Mouse (Mus musculus) ovary, adult 18-20 months (tissue): ENCODE results near the gene St8sia1.

ENCODE experiments used
- DNase-seq: peaks from one replicate; pipeline ENCODE4 v3.0.0; 2022; ENCODE audit warnings: low spot score, mixed read lengths

St8sia1 gene

DNA sequence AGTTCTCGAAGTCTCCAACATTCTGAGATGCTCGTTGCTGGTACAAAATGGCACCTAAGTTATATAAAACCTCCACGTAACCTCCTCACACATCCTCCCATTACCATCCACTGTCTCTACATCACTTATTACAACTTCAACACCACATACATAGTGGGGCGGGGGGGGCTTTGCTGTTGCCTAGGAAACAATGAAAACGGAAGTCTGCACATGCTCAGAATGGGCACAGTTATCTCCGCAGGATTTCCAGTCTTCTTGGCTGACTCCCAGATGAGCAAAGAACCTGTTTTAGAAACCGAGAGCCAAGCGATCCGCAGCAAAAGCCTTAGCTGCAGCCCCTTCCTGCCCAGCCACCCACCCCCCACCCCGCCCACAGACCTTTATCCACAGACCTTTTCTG lies 174.5 kb downstream of the St8sia1 start:
- no peak for DNase-seq

DNA sequence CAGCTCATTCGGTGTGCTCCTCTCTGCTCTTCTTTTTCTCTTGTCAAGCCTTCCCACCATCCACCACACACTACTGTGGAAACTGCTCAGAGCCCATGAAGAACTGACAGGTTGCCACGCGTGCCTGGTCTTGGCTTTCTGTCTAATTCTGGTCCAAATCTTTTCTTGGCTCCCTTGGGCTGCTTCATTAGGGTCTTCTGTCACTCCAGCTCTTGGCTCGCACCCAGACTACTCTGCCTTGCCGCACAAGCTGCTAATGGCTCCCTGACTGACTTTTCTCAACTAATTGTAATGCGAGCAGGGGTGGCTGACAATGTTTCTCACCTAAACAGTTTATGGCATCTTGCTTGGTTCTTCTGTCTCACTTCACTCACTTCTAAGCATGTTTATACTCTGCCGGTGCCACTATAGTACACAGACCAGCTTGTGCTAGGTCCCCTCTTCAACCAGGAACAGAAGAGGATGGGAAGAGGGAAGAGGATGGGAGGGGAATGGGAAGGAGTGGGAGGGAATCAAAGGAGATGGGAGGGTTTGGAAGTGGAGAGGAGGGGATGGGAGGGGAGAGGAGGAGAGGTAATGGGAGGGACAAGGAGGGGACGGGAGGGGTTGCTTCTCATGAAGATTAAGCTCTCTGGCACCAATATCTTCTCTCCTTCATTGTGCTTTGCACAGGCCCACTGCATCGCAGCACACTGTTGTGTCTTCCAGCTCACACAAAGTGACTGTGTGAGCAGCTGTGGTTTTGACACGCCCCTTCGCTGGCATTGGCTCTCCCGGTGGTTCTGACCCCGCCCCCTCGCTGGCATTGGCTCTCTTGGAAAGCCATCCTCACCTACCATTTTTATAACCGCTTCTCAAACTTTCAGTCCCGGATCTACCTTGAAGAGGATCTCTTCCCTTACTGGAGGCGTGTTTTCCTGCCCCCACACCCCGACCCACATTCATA lies 175.9 kb downstream of the St8sia1 start:
- no peak for DNase-seq

DNA sequence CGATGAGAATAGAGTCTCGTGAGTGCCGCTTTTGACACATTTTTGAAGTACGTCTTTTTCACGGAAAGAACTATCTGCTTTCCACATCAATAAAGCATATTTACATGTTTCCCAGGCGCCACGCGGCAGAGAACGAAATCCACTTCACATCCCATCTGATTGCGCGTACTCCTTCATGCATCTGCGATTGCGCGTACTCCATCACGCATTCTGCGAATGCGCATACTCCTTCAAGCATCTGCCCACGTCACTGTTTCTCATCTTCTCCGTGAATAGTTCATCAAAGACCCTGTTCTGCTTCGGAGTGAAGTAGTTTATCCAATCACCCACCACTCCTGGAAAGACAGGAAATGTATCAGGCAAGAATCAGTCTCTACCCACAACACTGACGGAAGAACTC lies 178.1 kb downstream of the St8sia1 start:
- no peak for DNase-seq

DNA sequence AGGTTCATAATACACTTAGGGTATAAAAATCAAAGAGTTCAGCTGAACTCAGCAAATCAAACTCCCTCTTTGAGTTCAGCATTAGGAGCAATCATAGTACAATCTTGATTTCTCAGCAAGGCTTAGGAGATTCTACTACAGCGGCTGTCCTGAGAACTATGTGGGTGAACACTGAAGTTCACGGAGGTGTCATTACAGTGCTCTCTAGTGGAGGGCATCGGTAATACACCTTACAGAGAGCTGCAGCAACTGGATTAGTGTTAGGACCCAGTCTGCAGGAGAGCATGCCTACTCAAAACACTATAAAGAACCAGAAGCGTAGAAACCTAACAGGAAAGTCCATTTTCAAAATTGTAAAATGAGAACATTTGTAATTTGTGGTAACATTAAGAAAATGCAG lies 178.9 kb downstream of the St8sia1 start:
- no peak for DNase-seq

DNA sequence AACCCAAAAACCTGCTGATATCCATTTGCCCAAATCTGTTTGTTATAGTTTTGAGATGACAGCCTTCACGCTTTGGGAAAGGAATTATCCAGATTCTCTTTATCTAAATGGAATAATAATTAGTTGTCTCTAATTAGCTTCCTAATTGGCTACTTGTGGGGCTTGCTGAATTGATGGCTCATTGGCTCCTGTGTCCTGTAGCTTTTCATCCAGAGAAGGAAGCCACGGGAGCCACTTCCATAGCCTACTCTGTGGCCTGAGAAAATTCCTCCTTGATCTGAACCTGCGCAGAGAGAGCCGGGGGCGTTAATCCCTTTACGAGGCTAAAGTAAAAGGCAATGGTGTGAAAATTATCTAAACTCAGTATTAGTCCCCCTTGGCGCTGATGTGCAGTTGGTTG lies 183.0 kb downstream of the St8sia1 start:
- DNase-seq: no peak

DNA sequence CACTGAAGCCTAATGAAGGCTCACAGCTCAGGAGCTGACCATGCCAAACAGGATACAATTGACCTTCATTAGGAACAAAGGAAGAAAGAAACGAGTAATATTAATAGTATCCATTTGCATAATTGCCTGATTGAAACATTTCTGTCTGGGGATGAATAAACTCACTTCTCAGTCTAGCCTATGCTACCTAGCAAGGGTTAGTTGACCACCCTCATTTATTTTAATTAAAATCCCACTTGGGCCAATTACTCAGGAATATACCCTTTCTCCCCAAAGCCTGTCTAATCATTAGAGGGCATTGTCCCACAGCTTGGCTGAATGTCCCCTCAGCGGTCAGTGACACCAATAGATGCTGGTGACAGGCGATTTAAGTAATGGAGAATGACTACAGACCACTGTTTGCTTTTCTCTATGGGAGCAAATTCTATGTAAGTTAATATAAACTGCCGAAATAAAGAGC lies 183.6 kb downstream of the St8sia1 start:
- no peak for DNase-seq

DNA sequence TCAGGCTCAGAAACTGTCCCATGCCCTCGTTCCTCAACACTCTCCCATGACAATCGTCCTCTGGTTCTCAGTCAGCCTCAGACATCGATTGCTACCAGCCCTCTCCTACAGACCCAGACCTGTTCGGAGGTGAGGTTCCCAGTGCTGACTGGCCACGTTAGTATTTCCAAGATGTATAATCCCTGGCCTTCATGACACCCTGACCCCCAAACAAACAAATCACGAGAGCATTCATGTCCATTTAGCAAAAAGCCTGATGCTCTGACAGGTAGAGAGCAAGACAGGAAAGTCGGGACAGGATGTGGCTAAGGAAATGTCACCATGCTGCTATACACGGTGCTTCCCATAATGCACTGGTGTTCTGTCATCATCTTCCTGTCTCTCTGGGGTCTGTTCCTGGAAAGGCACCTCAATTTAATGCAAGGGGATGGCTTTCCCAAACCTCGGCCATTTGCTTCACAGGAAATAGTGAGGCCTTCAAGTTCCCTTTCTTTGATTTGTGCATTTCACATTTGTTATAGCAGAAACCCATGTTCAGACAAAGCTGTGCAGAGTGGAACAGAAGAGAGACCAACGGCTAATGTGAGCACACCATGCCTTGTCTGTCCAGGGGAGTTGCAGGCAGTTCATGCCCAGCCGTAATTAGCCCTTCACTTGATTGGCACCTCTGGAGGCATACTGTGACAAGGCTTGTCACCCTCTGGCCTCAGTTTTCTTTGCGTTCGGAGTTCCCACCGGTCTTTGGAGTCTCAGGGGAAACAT lies 184.3 kb downstream of the St8sia1 start:
- DNase-seq: no peak

DNA sequence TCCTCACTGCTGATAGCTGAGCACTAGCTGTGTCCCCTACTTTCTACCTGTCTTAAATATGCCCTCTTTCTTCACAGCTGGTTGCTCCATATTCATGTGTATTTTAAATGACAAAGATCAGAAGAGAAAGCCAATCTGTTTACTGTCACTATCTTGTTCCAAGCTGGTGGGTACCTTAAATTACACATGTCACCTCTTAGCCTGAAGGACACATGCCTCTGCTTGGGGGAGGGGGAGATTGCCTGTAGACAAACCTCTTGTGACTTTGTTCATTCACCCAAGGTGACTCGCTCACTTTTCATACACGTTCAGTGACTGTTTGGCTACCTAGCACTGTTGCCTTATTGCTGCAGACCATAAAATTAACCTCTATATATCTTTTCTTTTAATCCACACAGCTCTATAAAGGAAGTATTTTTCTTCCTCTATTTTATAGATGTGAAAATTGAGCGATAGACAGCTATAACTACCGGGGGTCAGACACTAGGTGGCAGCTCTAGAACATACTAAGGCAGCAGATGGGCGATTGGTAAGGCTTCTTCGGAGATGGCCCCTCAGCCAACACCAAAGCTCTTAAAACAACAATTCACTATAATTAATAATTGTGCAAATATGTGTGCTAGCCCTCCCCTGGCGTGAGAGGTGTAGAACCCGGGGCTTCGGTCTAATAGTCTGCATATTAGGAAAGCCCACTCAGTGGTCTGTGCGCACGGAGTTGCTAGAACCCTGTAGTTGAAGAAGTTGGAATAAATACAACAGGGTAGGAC lies 185.0 kb downstream of the St8sia1 start:
- DNase-seq: no peak

DNA sequence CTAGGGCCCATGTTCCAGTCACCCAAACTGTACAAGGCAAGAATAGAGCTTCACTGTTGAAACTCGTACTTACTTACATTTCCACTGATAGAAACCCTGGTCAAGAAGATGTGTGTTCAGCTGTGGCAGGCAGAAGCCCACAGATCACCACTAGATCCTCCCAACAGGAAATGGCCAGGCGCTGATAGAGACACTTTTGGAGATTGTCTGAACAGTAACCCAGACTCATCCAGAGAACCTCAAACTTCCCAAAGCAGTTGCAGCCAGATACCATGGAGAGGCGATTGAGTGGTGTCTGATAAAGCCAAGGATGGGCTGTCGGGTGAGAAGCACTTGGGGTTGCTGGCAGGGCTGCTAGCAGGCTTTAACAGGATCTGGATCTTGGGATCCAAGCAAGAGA lies 187.3 kb downstream of the St8sia1 start:
- no peak for DNase-seq

DNA sequence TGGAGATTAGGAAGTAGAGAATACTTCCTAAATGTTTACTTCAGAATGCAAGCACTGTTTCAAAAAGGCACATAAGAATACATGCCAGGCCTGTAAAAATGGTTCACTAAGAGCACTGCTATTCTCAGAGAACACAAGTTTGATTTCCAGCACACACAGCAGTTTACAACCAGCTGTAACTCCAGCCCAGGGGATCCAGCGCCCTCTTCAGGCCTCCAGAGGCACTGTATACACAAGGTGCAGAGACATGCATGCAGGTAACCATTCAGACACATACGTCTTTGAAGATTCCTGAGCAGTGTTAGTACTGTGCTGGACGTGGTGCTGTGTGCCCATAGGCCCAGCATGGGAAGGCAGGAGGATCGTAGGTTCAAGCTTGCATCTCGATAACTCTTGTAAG lies 190.7 kb downstream of the St8sia1 start:
- DNase-seq: no peak

DNA sequence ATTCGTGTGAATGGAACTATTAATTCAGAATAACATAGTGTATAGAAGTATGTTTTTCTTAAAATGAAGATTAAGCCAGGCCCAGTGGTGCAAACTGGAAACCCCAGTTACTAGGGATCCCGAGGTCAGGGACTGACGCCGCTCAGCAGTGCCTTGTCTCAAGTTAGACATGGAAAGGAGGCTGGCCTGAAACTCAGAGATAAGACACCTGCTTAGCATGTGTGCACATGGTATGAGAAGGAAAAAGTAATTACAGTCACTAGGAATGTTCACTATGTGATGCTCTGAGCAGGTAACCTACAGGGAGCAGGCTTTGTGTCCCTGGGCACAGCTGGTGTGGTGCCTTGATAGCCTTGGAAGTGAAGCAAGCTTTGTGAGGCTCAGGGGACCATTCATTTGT lies 192.6 kb downstream of the St8sia1 start:
- no peak for DNase-seq
